ENCODE assay signal across 9 mouse cellular contexts in the genomic region with DNA sequence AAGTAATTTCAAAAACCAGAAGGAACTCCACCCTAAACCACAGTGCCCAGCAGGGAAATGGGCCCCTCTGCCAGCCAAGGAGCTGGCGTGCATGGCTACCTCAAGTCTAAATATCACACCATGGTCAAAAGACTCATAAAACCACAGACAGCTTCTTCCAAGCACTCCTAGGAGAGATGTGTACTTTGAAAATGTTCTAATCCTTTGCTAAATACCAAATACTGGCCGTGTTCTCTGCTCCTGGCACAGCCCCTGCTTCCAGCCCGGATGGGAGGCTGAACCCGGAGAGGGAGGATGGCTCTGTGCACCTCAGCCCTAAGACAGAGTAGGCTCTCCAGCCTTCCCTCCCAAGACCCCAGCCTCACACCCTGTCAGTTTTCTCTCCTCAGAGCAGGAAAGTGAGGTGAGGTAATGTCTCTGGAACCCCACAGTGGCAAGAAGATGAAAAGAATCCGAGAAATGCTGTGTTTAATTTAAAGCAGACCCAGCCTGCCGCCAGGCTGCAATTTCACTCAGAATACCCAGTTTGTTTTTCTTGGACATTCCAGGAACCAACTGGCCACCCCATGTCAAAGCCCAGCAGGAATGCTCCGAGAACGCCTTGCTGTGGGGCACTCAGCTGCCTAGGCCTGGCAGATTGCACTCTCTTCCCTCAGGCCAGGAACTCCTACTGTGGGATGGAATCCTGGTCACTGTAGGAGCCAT.
A peak's percentile ranks its signal among the peaks of the same experiment; 100 is the strongest.
DNase-seq lines count a peak whose midpoint lies in the region; ATAC-seq and TF ChIP-seq lines count a peak whose summit lies in the region.
"Had no signal": no experiment of that assay in that cellular context is flagged by ENCODE, and none has a peak within 500 bp of the region (broad histone marks: within the 10 kb centered on the region; RNA-seq: fewer than 3 reads in every experiment).

No protein-coding gene starts in this region.

- H3K36me3 ChIP-seq in limb, embryonic 15.5 days = no peaks in the 10 kb centered on the region
- H3K36me3 ChIP-seq in stomach, embryonic 15.5 days = no peaks in the 10 kb centered on the region
- H3K36me3 ChIP-seq: G1E had no signal

- H3K9ac ChIP-seq in limb, embryonic 15.5 days = no peak overlapping the region
- H3K9ac ChIP-seq in stomach, embryonic 15.5 days = no peak overlapping the region

- DNase-seq in heart, adult 11 months = peak; percentile 89
- no peak for DNase-seq in heart, adult 8-10 months (ENCODE audit: low spot score)
- peak; percentile 83 for DNase-seq in forelimb bud, embryonic 11.5 days (ENCODE audit: low read depth, low spot score)
- no peak for DNase-seq in c-Kit-positive CD71-positive TER-119-positive erythroid progenitor cells, embryonic 14.5 days (ENCODE audit: low spot score)
- DNase-seq in thymus, postnatal 25 days = no peak

- peak overlapping the region; percentile 24 for H3K4me2 ChIP-seq in limb, embryonic 15.5 days
- no peak overlapping the region for H3K4me2 ChIP-seq in stomach, embryonic 15.5 days

- no peaks in the 10 kb centered on the region for H3K27me3 ChIP-seq in limb, embryonic 15.5 days
- no peaks in the 10 kb centered on the region for H3K27me3 ChIP-seq in stomach, embryonic 15.5 days (replicated peaks)

- peak overlapping the region; percentile 34; the same call in 1 of the 2 replicates for H3K27ac ChIP-seq in bone marrow, adult 2 months (ENCODE audit: control insufficient read depth, insufficient read depth, low read depth, low read length, poor library complexity)
- peak overlapping the region; percentile 94 for H3K27ac ChIP-seq in limb, embryonic 15.5 days
- H3K27ac ChIP-seq in stomach, embryonic 15.5 days = peak overlapping the region; percentile 73

- TF ChIP-seq CTCF in bone marrow, adult 2 months (IDR thresholded peaks at IDR 0.05; ENCODE audit: control insufficient read depth, insufficient read depth, low read length) = no peak

- H3K9me3 ChIP-seq in limb, embryonic 15.5 days = no peaks in the 10 kb centered on the region
- no peaks in the 10 kb centered on the region for H3K9me3 ChIP-seq in stomach, embryonic 15.5 days
- H3K9me3 ChIP-seq: G1E had no signal

- 51% methylated on average over 8 of the region's 8 CpGs for WGBS in bone marrow, adult 2 months
- 10% methylated on average over 8 of the region's 8 CpGs for WGBS in limb, embryonic 15.5 days
- WGBS in stomach, embryonic 15.5 days = 27% methylated on average over 8 of the region's 8 CpGs

- ATAC-seq in limb, embryonic 15.5 days (ENCODE audit: insufficient number of reproducible peaks, low FRiP score, low TSS enrichment, low read depth) = peak; percentile 80
- ATAC-seq in stomach, embryonic 15.5 days (ENCODE audit: insufficient read depth, low FRiP score, low read depth) = peak; percentile 33; the same call in 1 of the 2 replicates

- H3K4me1 ChIP-seq in bone marrow, adult 2 months (ENCODE audit: control insufficient read depth, insufficient read depth, low read length) = peaks cover 5% of the 10 kb centered on the region
- peaks cover 48% of the 10 kb centered on the region for H3K4me1 ChIP-seq in limb, embryonic 15.5 days
- H3K4me1 ChIP-seq in stomach, embryonic 15.5 days = peaks cover 20% of the 10 kb centered on the region

- TF ChIP-seq POLR2A in bone marrow, adult 2 months (IDR thresholded peaks at IDR 0.05; ENCODE audit: borderline replicate concordance, control insufficient read depth, low read depth, low read length) = no peak

- no peak overlapping the region for H3K4me3 ChIP-seq in bone marrow, adult 2 months (replicated peaks; ENCODE audit: control insufficient read depth, low read depth, low read length)
- H3K4me3 ChIP-seq in limb, embryonic 15.5 days = no peak overlapping the region
- H3K4me3 ChIP-seq in stomach, embryonic 15.5 days (replicated peaks) = no peak overlapping the region

Comparison
In these comparisons a context has a peak if more than half of its experiments do, and no peak if none do; other contexts are left out.
1. DNase-seq: peak in heart, adult 11 months (single experiment) and forelimb bud, embryonic 11.5 days (single experiment); none in heart, adult 8-10 months (single experiment), c-Kit-positive CD71-positive TER-119-positive erythroid progenitor cells, embryonic 14.5 days (single experiment) and thymus, postnatal 25 days (single experiment).
2. H3K27ac ChIP-seq: peak in every context shown above with its lines; median percentile 94 in limb, embryonic 15.5 days; 73 in stomach, embryonic 15.5 days; 34 in bone marrow, adult 2 months.